Comparison of ENCODE assay signal across 9 mouse cellular contexts in the genomic region with DNA sequence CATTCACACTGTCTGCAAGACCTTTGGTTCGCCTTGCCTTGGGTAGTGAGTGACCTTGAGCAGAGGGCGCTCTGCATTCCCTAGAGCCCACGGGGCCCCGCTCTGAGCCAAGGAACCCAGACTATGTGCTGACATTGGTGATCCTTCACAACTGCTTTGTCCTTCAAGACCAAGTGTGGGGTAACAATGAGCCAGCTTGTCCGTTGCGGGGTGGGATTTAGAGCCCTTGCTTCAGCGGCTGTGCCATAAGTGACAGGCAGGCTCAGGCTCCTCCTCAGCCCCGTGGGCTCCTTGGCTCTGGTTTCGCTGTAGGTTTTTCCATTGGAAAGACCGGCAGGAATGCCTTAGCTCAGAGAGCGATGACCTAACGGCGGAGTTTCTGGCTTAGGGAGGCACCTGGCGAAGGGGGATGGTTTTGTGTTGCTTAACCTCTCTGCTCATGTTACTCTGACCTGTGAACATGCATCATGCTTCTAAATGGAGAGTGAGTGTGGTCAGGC.
DNase-seq lines count a peak whose midpoint lies in the region; ATAC-seq and TF ChIP-seq lines count a peak whose summit lies in the region.
"Had no signal": no experiment of that assay in that cellular context is flagged by ENCODE, and none has a peak within 500 bp of the region (broad histone marks: within the 10 kb centered on the region; RNA-seq: fewer than 3 reads in every experiment).

No protein-coding gene starts in this region.

- no peaks in the 10 kb centered on the region for H3K9me3 ChIP-seq in midbrain, embryonic 10.5 days (replicated peaks)
- H3K9me3 ChIP-seq in midbrain, embryonic 14.5 days (ENCODE audit: control insufficient read depth, low read length) = no peaks in the 10 kb centered on the region
- no peaks in the 10 kb centered on the region for H3K9me3 ChIP-seq in neural tube, embryonic 15.5 days (replicated peaks)

- H3K9ac ChIP-seq in midbrain, embryonic 14.5 days (replicated peaks; ENCODE audit: low read length) = no peak overlapping the region
- H3K9ac ChIP-seq in neural tube, embryonic 15.5 days (replicated peaks) = no peak overlapping the region
- H3K9ac ChIP-seq: lung, embryonic 14.5 days had no signal

- intact Hi-C loops in gastrocnemius, adult 2 months (cut with DNase I) = loop anchor here (5.0 kb wide), 1 partner anchor 42 kb away; no protein-coding TSS in a partner anchor

- H3K4me2 ChIP-seq in midbrain, embryonic 14.5 days (ENCODE audit: low read length) = no peak overlapping the region
- no peak overlapping the region for H3K4me2 ChIP-seq in neural tube, embryonic 15.5 days
- H3K4me2 ChIP-seq: lung, embryonic 14.5 days had no signal

- ATAC-seq in midbrain, embryonic 14.5 days (ENCODE audit: low FRiP score, low TSS enrichment) = no peak
- peak; percentile 40; the same call in 1 of the 2 replicates for ATAC-seq in neural tube, embryonic 15.5 days (ENCODE audit: low FRiP score)
- ATAC-seq: activated CD4-positive, CD25-positive, alpha-beta regulatory T cell, adult 4 months had no signal

- no peak overlapping the region for H3K4me3 ChIP-seq in midbrain, embryonic 10.5 days
- H3K4me3 ChIP-seq in midbrain, embryonic 14.5 days (replicated peaks; ENCODE audit: low read depth, low read length) = no peak overlapping the region
- H3K4me3 ChIP-seq in gastrocnemius, adult 2 months = peak overlapping the region; percentile 26; the same call in 1 of the 2 replicates
- H3K4me3 ChIP-seq in neural tube, embryonic 15.5 days (replicated peaks) = no peak overlapping the region

- H3K27me3 ChIP-seq in midbrain, embryonic 10.5 days (ENCODE audit: low read depth, poor library complexity, severe bottlenecking) = no peaks in the 10 kb centered on the region
- H3K27me3 ChIP-seq in midbrain, embryonic 14.5 days (ENCODE audit: control insufficient read depth, insufficient read depth, low read length) = no peaks in the 10 kb centered on the region
- H3K27me3 ChIP-seq in neural tube, embryonic 15.5 days (replicated peaks) = no peaks in the 10 kb centered on the region

- 85% methylated on average over 14 of the region's 14 CpGs for WGBS in midbrain, embryonic 10.5 days
- WGBS in midbrain, embryonic 14.5 days = 81% methylated on average over 14 of the region's 14 CpGs
- 77% methylated on average over 14 of the region's 14 CpGs for WGBS in neural tube, embryonic 15.5 days

- no peak for TF ChIP-seq CTCF in gastrocnemius, adult 2 months (IDR thresholded peaks at IDR 0.05)

- DNase-seq in midbrain, embryonic 10.5 days (ENCODE audit: low spot score) = no peak
- DNase-seq in midbrain, embryonic 14.5 days = no peak
- DNase-seq in gastrocnemius, adult 2 months = peak; percentile 84
- DNase-seq in heart, postnatal 4 days = peak; percentile 77
- DNase-seq in Muller cell, postnatal 12 days (ENCODE audit: inconsistent ontology term) = no peak
- DNase-seq in layer of hippocampus, postnatal 10 days (ENCODE audit: low spot score in 2 of 2) = no peak
- DNase-seq: lung, embryonic 14.5 days had no signal

- H3K36me3 ChIP-seq in midbrain, embryonic 10.5 days = no peaks in the 10 kb centered on the region
- H3K36me3 ChIP-seq in midbrain, embryonic 14.5 days (ENCODE audit: control insufficient read depth, insufficient read depth, low read length) = no peaks in the 10 kb centered on the region
- no peaks in the 10 kb centered on the region for H3K36me3 ChIP-seq in neural tube, embryonic 15.5 days

- peaks cover 50% of the 10 kb centered on the region for H3K4me1 ChIP-seq in midbrain, embryonic 10.5 days
- peaks cover 11% of the 10 kb centered on the region for H3K4me1 ChIP-seq in midbrain, embryonic 14.5 days (ENCODE audit: control insufficient read depth, insufficient read depth, low read length)
- peaks cover 17% of the 10 kb centered on the region for H3K4me1 ChIP-seq in neural tube, embryonic 15.5 days

- peak overlapping the region; percentile 35 for H3K27ac ChIP-seq in midbrain, embryonic 10.5 days (replicated peaks)
- H3K27ac ChIP-seq in midbrain, embryonic 14.5 days (replicated peaks; ENCODE audit: low read depth, low read length) = no peak overlapping the region
- peak overlapping the region; percentile 88 for H3K27ac ChIP-seq in gastrocnemius, adult 2 months
- peak overlapping the region; percentile 60 for H3K27ac ChIP-seq in neural tube, embryonic 15.5 days (replicated peaks)

Comparison
In these comparisons a context has a peak if more than half of its experiments do, and no peak if none do; other contexts are left out.
1. DNase-seq: peak in gastrocnemius, adult 2 months (single experiment) and heart, postnatal 4 days (single experiment); none in midbrain, embryonic 10.5 days (single experiment), midbrain, embryonic 14.5 days (single experiment), Muller cell, postnatal 12 days (single experiment) and layer of hippocampus, postnatal 10 days (0 of 2).